Mouse (Mus musculus) macrophage (primary cell): ENCODE results near the gene Kif23. TPM values are rescaled to one million over a fixed set of nuclear protein-coding genes. Genes with fewer than 3 reads are reported as not detected.
A peak's percentile ranks its signal among the peaks of the same experiment; 100 is the strongest.

Experiments
- H3K27ac ChIP-seq: fragments of 350-480 bp; formaldehyde crosslinking; 2 replicates; pipeline ENCODE4 v1.9.0; 2021
- H3K36me3 ChIP-seq: fragments of 350-480 bp; formaldehyde crosslinking; 2 replicates; pipeline ENCODE4 v1.9.0; 2021; ENCODE audit errors: inconsistent target
- H3K4me3 ChIP-seq: fragments of 350-480 bp; formaldehyde crosslinking; 2 replicates; pipeline ENCODE4 v1.9.0; 2021; ENCODE audit errors: inconsistent target
- H3K79me2 ChIP-seq: fragments of 350-480 bp; formaldehyde crosslinking; 2 replicates; pipeline ENCODE4 v1.9.0; 2021; ENCODE audit errors: inconsistent target
- WGBS: methylation state at CpG from one replicate; pipeline ENCODE4 v1.1.7; 2026; ENCODE audit warnings: inconsistent platforms; ENCODE audit not compliant: missing documents; 5-methylcytosine and 5-hydroxymethylcytosine counted together
- polyA plus RNA-seq: library from polyadenylated mRNA; stranded (reverse); fragments of 250-400 nt; gene quantifications from 3 replicates; pipeline ENCODE4 v1.2.4, GENCODE M21; 2018; ENCODE audit warnings: inconsistent platforms
- total RNA-seq, 78 experiments: library from RNA; depleted of rRNA; stranded (reverse); fragments of 250-400 nt; gene quantifications; 1 replicate in 9 of 78; 2 replicates in 24 of 78; 3 replicates in 43 of 78; 4 replicates in 2 of 78; pipeline ENCODE4 v1.2.4; 2018; ENCODE audit warnings: inconsistent platforms in 56 of 78

Gene Kif23
- 100 to 1,000 TPM in 3 of 26 experiments, 10 to 100 TPM in 13, 1 to 10 TPM in 10; 1.9 to 170 (median 15.8) TPM for total RNA-seq (2018; cell fraction: chromatin; rRNA removed)
- 10 to 100 TPM in 12 of 26 experiments, 1 to 10 TPM in 14; 5.1 to 45.3 (median 8.1) TPM for total RNA-seq (2018; cell fraction: cytosol; rRNA removed)
- 100 to 1,000 TPM in 1 of 26 experiments, 10 to 100 TPM in 14, 1 to 10 TPM in 11; 3.7 to 116 (median 11.9) TPM for total RNA-seq (2018; cell fraction: nucleus; rRNA removed)
- 20.8 to 75.1 TPM (median 22.7 TPM) in 3 replicates for polyA plus RNA-seq

DNA sequence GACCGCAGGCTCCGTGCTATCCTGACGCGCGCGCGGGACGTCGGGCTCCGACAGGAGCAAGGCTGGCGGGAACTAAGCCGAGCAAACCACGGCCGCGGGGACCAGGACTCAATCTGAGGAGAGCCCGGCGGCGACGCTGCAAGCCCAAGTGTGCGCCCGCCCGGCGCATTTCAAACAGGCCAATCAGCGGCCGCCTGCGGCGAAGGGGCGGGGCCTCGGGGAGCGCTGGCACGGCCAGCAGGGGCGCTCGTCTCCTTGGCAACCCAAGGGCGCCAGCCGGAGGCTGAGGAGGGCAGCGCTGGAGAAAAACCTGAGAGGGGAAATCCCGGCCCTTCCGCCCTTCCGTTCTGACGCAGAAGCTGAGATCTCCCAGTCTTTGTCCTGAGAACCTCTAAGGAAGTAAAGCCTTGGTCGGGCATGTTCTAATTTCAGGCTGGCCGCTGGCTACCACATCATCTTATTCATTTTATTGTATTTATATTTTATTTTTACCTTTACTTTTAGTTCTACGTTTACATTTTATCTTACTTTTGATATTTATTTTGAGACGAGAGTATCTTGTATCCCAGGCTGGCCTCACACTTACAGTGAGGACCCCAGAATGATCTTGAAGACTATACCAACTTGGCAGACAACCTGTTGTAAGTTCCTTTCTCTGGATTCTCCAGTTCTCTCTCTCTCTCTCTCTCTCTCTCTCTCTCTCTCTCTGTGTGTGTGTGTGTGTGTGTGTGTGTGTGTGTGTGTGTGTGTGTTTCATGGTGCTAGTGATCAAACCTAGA is at the start of gene Kif23:
Gene Kif23 (minus strand): TSS at position 152 of the 779 bp plus-strand sequence.
- under 1% methylated on average over 44 of the region's 44 CpGs for WGBS
- peak within 1 kb of the TSS; percentile 63 for H3K27ac ChIP-seq

DNA sequence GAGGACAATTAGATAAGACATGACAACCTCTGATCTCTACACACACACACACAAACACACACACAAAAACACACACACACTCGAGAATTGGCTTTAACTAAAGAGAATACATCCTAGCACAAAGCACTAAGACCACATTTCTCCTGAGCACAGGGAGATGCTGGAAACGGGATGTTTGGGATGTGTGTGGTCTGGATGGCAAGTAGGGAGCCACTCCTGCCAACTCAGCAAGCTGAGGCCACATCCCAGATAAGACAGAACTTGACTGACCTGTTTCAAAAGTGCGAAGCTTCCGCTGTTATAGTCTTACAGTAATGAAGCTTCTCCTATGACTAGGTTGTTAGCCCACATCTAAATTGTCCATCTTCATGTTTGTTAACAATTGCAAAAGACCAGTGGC is 44.6 kb upstream of the Kif23 start:
- H3K36me3 ChIP-seq: no peaks in the 10 kb centered on the region
- H3K4me3 ChIP-seq: no peak overlapping the region
- WGBS: 97% methylated on average over 3 of the region's 4 CpGs
- no peaks in the 10 kb centered on the region for H3K79me2 ChIP-seq
- no peak overlapping the region for H3K27ac ChIP-seq

More for the DNA sequence above, at the start of gene Kif23:
- peaks cover 38% of the 10 kb centered on the region for H3K79me2 ChIP-seq
- H3K4me3 ChIP-seq: peak within 1 kb of the TSS; percentile 57
- H3K36me3 ChIP-seq: no peaks in the 10 kb centered on the region

DNA sequence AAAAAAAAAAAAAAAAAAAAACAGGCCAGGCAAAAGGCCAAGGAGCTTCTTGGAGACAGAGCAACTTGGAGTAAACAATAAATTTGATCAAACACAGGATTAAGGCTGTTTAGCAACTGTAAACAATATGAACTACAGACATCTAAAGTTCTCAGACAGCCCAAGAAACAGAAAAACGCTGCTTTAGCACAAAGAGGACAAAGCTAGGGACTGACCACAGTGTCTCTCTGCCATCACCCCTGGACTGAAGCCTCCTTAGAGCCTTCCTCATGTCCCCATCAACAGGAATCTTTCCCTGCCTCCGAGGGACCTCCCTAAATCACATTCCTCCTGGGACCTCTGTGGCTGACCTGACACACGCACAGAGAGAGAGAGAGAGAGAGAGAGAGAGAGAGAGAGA is 44.2 kb upstream of the Kif23 start:
- WGBS: 81% methylated on average over 3 of the region's 3 CpGs
- Histone ChIP-seq H3K79me2 (no peaks in the 10 kb centered on the region), H3K36me3 (no peaks in the 10 kb centered on the region), H3K4me3 (no peak overlapping the region), H3K27ac (no peak overlapping the region)

DNA sequence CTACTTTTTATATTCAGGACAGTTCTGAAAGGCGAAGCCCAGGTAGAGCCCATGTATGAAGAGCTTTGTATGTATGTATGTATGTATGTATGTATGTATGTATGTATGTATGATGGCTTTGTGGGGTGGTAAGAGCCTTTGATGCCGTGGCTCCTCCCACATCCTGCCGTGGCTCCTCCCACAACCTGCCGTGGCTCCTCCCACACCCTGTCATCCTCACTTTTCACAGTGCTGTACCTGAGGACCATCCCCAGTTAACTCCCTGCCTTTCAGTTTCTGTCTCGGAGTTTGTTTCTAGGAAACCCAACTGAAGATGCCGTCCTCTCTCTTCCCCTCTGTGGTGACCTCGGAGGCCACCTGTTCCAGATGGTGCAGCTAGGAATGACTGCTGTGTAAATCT is 39.5 kb upstream of the Kif23 start:
- 71% methylated on average over 6 of the region's 7 CpGs for WGBS
- no peak overlapping the region for H3K4me3 ChIP-seq
- H3K27ac ChIP-seq: no peak overlapping the region
- H3K79me2 ChIP-seq: no peaks in the 10 kb centered on the region
- no peaks in the 10 kb centered on the region for H3K36me3 ChIP-seq

DNA sequence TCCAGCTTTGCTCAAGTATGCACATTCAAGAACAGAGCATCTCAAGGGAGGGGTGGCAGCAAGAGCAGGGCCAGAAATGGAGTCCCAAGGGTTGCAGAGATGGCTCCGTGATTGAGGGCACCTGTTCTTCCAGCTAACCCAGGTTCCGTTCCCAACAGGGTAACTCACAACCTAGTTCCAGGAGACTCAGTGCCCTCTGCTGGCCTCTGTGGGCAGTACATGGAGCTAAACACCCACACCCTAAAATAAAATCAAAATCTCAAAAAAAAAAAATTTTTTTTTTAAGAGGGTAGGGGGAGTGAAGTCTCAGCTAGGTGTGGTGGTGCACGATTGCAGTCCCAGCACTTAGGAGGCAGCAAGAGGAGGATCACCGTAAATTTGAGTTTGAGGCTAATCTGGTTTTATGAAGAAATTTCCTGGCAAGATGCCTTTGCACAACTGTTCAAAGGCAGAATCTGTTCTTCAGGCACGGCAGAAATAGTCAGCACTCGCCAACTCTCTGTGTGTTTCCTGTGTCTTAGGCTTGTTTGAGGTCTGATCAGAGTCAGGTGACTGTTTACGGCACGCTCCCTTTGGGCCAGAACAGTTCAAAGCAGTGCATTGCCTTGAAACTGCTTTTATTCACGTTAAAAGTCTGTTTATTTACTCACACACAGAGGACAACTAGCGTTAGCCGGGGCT is 38.7 kb upstream of the Kif23 start:
- Histone ChIP-seq H3K36me3 (no peaks in the 10 kb centered on the region), H3K4me3 (no peak overlapping the region), H3K27ac (no peak overlapping the region), H3K79me2 (no peaks in the 10 kb centered on the region)
- 27% methylated on average over 11 of the region's 11 CpGs for WGBS

DNA sequence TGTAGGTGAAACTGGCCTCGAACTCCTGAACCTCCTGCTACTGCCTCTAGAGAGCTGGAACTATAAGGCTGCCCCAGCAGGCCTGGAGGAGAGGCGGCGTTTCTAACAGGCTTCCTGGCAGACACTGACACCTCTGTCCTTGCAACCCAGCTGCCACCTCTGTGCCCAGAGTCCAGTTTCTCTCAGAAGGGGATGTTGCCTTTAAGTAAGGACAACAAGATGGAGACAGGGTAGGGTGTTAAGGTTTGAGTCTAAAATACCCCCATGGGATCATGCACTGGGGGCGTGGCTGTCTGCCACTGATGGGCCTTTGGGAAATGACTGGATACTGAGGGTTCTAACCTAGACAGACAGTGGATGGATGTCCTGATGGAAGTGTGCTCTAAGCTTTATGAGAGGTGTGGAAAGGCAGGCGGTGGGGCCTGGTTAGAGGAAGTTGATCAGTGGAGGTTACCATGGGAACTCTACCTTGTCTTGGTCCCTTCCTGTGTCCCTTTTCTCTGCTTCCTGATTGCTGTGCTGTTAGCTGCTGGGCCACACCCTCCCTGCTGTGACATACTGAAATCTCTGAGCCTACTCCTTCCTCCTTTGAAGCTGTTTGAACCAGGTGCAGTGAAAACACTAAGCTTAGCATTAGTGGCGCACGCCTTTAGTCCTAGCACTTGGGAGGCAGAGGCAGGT is 36.5 kb upstream of the Kif23 start:
- Histone ChIP-seq H3K4me3 (no peak overlapping the region), H3K79me2 (no peaks in the 10 kb centered on the region), H3K27ac (peak overlapping the region; percentile 46), H3K36me3 (no peaks in the 10 kb centered on the region)
- 70% methylated on average over 7 of the region's 7 CpGs for WGBS

DNA sequence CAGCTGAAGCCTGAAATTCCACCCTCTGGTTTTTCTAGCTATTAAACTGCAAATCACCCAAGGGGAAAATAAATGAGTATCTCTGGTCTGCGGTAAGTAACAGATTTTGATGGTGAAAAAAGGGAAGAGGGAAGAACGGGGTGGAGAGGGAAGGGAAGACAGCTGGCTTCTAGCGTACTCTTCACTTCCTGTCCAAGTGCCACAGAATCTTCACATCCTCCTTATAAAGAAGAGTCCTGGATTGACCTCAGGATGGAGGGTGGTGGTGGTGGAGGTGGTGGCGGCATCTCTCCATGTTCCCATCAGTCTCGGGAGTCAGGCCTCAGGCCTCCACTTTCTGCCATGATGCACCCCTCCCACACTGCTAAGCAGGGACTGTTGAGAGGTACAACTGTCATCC is 35.3 kb upstream of the Kif23 start:
- H3K36me3 ChIP-seq: no peaks in the 10 kb centered on the region
- H3K27ac ChIP-seq: peak overlapping the region; percentile 53
- WGBS: 8% methylated on average over 5 of the region's 5 CpGs
- no peaks in the 10 kb centered on the region for H3K79me2 ChIP-seq
- H3K4me3 ChIP-seq: no peak overlapping the region

DNA sequence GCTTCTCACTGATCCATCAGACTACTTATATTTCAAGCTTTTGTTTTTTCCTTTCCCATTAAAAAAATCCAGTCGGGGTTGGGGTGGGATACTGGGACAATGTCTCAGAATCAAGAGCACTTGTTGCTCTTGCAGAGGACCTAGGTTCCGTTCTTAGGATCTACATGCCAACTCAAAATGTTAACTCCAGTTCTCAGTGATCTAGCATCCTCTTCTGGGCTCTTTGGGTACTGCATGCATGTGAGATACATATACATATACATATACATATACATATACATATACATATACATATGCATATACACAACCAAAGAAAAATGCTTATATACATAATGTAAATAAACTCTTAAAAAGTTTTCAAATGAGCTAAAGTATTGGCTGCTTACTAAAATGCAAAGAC is 33.4 kb upstream of the Kif23 start:
- H3K4me3 ChIP-seq: no peak overlapping the region
- WGBS: 93% methylated on average over 2 of the region's 2 CpGs
- H3K79me2 ChIP-seq: no peaks in the 10 kb centered on the region
- H3K27ac ChIP-seq: no peak overlapping the region
- no peaks in the 10 kb centered on the region for H3K36me3 ChIP-seq

DNA sequence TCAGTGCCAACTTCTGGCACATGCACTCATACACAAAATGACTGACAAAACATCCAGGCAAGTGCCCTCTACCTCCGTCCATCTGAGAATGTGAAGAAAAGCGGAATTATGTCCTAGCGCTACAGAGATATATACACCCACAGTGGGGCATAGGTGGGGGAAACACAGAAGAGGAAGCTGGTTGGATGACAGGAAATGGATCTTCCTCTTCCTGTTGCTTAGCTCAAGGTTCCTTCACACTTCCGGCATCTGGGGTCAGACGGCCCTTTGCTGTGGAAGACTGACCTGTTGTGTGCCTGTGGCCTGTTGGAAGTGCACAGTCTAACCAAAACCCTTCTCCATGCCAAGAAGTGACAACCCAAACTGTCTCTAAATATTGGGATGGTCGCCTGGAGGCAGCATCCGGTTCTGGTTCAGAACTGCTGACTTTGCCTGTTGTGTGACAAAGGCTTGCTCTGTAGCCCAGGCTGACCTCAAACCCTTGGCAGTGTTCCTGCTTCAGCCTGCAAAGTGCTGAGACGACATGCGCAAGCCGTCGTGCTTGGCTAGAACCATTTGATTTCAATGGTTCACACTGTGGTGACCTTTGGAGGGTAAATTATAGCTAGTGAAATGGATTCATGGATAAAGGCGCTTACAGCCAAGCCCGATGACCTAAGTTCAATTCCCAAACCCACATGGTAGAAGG is 30.8 kb upstream of the Kif23 start:
- peak overlapping the region; percentile 58 for H3K27ac ChIP-seq
- no peaks in the 10 kb centered on the region for H3K79me2 ChIP-seq
- H3K36me3 ChIP-seq: no peaks in the 10 kb centered on the region
- no peak overlapping the region for H3K4me3 ChIP-seq
- 69% methylated on average over 13 of the region's 13 CpGs for WGBS

DNA sequence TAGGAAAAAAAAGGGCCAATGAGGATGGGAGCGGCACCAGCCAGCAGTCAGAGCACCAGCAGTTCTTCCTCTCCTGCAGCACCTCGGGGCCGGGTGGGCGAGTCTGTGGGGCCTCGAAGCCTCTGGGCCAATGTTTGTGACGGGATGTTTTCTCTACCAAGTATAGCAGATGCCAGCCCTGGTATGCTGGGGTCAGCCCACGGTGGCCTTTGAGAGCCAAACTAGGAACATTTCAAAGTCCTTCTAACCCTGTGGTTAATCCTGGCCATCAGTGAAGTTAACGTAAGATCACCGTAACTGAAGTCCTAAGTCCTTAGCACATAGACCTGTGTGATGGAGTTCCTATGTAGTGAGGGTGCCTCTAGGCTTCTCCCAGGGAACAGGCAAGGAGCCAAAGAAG is 25.5 kb upstream of the Kif23 start:
- no peaks in the 10 kb centered on the region for H3K36me3 ChIP-seq
- H3K4me3 ChIP-seq: no peak overlapping the region
- no peaks in the 10 kb centered on the region for H3K79me2 ChIP-seq
- 91% methylated on average over 9 of the region's 9 CpGs for WGBS
- H3K27ac ChIP-seq: no peak overlapping the region

DNA sequence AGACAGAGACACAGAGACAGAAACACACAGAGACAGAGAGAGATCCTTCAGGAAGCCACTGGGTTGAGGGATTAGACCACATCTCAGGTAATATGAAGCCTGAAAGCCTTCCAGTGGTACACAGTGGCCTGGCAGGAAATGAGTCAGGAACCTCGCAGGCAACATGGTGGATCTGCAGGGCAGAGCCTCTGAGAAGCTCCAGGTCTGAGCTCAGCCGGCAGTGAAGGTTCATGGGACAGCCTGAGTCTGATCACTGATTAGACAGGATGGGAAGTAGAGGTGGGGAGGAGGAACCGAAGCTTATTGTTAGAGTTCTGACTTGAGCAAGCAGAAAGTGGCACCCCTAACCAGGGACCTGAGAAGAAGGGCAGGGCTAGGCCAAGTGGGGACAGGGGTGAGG is 24.5 kb upstream of the Kif23 start:
- Histone ChIP-seq H3K4me3 (no peak overlapping the region), H3K27ac (no peak overlapping the region), H3K79me2 (no peaks in the 10 kb centered on the region), H3K36me3 (no peaks in the 10 kb centered on the region)
- 27% methylated on average over 3 of the region's 3 CpGs for WGBS

DNA sequence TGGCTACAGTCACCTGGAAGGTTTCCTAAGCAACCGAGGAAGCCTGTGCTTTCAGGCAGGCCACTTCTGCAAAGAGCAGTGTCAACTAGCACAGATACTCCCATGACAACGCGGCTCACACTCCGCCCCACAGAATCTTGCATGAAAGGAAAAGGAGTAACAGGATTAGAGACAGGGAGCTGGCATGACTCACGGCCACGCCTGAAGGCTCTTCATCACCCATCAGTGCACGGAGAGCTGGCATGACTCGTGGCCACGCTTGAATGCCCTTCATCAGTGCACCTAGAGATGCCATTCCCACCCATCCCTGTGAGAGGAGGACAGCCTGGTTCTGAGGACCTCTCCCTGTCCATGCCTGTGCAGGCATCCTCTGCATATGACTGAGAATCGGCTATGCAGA is 20.8 kb upstream of the Kif23 start:
- H3K27ac ChIP-seq: 0 out of 2 replicates have a peak overlapping the region, but pooled peaks have one; percentile 7
- no peaks in the 10 kb centered on the region for H3K79me2 ChIP-seq
- no peaks in the 10 kb centered on the region for H3K36me3 ChIP-seq
- 53% methylated on average over 10 of the region's 10 CpGs for WGBS
- no peak overlapping the region for H3K4me3 ChIP-seq

DNA sequence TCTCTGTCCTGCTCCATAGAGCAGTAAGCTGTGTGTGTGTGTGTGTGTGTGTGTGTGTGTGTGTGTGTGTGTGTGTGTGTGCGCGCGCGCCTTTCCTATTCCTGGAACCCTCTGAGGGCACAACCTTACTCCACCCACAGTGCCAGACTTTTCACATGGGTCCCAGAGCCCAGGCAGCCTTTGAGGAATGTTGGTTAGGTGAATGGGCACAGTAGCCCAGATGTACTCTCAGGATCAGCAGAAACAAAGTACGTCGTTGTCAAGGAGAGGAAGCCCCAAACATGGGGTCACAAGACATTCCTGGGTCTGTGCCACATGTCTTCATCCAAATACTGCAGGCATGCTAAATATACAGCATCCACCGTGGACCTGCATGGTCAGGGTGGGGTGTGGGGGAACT is 19.4 kb upstream of the Kif23 start:
- Histone ChIP-seq H3K79me2 (no peaks in the 10 kb centered on the region), H3K4me3 (no peak overlapping the region), H3K27ac (peak overlapping the region; percentile 96), H3K36me3 (no peaks in the 10 kb centered on the region)
- WGBS: 48% methylated on average over 3 of the region's 7 CpGs

DNA sequence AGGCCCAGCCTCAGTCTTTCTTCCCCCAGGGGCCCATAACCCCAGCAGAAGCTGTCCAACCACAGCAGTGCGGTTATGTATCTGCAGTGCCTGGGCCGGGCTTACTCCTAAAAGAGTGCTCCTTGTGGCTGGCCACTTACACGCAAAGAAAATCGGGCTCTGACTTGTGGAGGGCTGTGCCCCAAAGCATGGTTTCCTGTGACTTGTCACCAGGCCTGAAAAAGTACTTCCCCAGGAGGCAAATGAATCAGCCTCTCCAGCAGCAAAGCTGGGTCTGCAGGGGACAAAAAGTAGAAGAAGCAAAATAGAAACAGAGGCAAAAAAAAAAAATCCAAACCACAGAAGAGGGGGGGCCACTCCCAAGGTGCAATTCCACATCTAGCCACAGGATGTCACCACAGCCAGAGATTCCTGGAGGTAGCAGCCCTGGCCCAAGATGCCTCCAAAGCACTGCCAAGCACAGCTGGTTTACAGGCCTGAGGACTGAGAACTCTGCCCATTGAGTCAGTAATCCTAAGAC is 18.9 kb upstream of the Kif23 start:
- Histone ChIP-seq H3K79me2 (no peaks in the 10 kb centered on the region), H3K36me3 (no peaks in the 10 kb centered on the region), H3K27ac (peak overlapping the region; percentile 96), H3K4me3 (no peak overlapping the region)
- WGBS: 0% methylated on average over 4 of the region's 4 CpGs
